8 mouse cellular contexts compared by ENCODE assay signal in the genomic region with DNA sequence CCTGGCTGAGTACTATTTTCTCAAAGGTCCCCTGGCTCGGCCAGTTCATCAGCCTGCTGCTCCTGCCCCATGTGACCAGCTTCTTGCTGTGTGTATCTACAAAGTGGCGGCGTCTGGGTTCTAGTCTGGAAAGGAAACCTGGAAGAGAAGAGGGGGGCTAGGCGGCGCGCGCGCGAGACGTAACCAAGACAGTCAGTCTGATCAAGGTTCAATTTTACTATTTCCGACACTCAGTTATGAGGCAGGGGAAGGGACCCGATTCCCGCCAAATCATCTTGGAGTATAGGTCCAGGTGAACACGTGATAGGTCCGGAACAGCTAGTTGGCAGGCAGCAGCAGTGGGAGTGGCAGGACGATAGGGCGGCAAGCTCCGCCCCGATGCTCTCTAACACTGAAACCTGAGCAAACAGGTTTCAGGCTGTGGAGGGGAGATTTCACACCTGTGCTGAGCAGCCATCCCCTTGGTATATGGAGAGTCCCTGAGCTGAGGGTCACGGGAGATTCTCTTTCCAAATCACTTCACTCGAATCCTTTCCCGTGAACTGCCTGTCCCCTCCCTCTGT. TPM values are rescaled to one million over a fixed set of nuclear protein-coding genes. Genes with fewer than 3 reads are reported as not detected.
A peak's percentile ranks its signal among the peaks of the same experiment; 100 is the strongest.
DNase-seq lines count a peak whose midpoint lies in the region; ATAC-seq and TF ChIP-seq lines count a peak whose summit lies in the region.
"Not testable (repeated sequence)": the region's sequence is repeated elsewhere in the genome, so short reads cannot be mapped to it uniquely, and the experiment has no call there.

No protein-coding gene starts in this region.

- TF ChIP-seq POLR2A in liver, adult 2 months (IDR thresholded peaks at IDR 0.05; ENCODE audit: extremely low read depth, insufficient read depth, low read length): not testable (repeated sequence)

- not testable (repeated sequence) for H3K36me3 ChIP-seq in embryonic facial prominence, embryonic 14.5 days (ENCODE audit: control insufficient read depth, insufficient read depth, low read length); heart, embryonic 11.5 days (ENCODE audit: control insufficient read depth, insufficient read depth, low read length); hindbrain, embryonic 16.5 days (ENCODE audit: control insufficient read depth, insufficient read depth, low read length); kidney, embryonic 15.5 days; liver, adult 2 months (ENCODE audit: control insufficient read depth, insufficient read depth, low read length); neural tube, embryonic 13.5 days

- WGBS in embryonic facial prominence, embryonic 14.5 days: 9% methylated on average over 19 of the region's 22 CpGs
- WGBS in heart, embryonic 11.5 days (ENCODE audit: insufficient replicate concordance): 5% methylated on average over 22 of the region's 22 CpGs
- 18% methylated on average over 22 of the region's 22 CpGs for WGBS in hindbrain, embryonic 16.5 days
- 13% methylated on average over 22 of the region's 22 CpGs for WGBS in kidney, embryonic 15.5 days
- 7% methylated on average over 22 of the region's 22 CpGs for WGBS in liver, adult 2 months
- whole genome bisulfite sequencing in neural tube, embryonic 13.5 days: 18% methylated on average over 22 of the region's 22 CpGs

- H3K9ac ChIP-seq in embryonic facial prominence, embryonic 14.5 days (ENCODE audit: low read depth, low read length): 0 out of 2 replicates have a peak overlapping the region, but pooled peaks have one; percentile 11
- peak overlapping the region; percentile 39; the same call in 1 of the 2 replicates for H3K9ac ChIP-seq in heart, embryonic 11.5 days (ENCODE audit: low read depth, low read length)
- peak overlapping the region; percentile 4; the same call in 1 of the 2 replicates for H3K9ac ChIP-seq in hindbrain, embryonic 16.5 days (ENCODE audit: low read depth, low read length)
- H3K9ac ChIP-seq in kidney, embryonic 15.5 days: 0 out of 2 replicates have a peak overlapping the region, but pooled peaks have one; percentile 15
- H3K9ac ChIP-seq in liver, adult 2 months (ENCODE audit: low read depth, low read length); neural tube, embryonic 13.5 days: not testable (repeated sequence)

- not testable (repeated sequence) for TF ChIP-seq CTCF in liver, adult 2 months (IDR thresholded peaks at IDR 0.05; ENCODE audit: low read depth, low read length)

- H3K79me2 ChIP-seq in liver, adult 2 months (ENCODE audit: control insufficient read depth, insufficient read depth, low read length): not testable (repeated sequence)

- peak overlapping the region; percentile 18; the same call in 1 of the 2 replicates for H3K4me3 ChIP-seq in embryonic facial prominence, embryonic 14.5 days (ENCODE audit: low read depth, low read length)
- H3K4me3 ChIP-seq in heart, embryonic 11.5 days (ENCODE audit: low read depth, low read length): peak overlapping the region; percentile 21
- peak overlapping the region; percentile 29 for H3K4me3 ChIP-seq in hindbrain, embryonic 16.5 days (ENCODE audit: low read length)
- H3K4me3 ChIP-seq in kidney, embryonic 15.5 days (replicated peaks): peak overlapping the region; percentile 29
- not testable (repeated sequence) for H3K4me3 ChIP-seq in liver, adult 2 months (ENCODE audit: insufficient read depth, low read depth, low read length)
- peak overlapping the region; percentile 9; the same call in 1 of the 2 replicates for H3K4me3 ChIP-seq in neural tube, embryonic 13.5 days

- ATAC-seq in CD4-positive, CD25-positive, alpha-beta regulatory T cell, adult 4 months: peak; percentile 54
- peak; percentile 74 for ATAC-seq in embryonic facial prominence, embryonic 14.5 days (ENCODE audit: low read depth)
- not testable (repeated sequence) for ATAC-seq in heart, embryonic 11.5 days (replicated peaks; ENCODE audit: insufficient number of reproducible peaks, low FRiP score, low TSS enrichment); neural tube, embryonic 13.5 days (ENCODE audit: low read depth)
- peak; percentile 50 for ATAC-seq in hindbrain, embryonic 16.5 days
- ATAC-seq in kidney, embryonic 15.5 days (replicated peaks; ENCODE audit: low FRiP score): peak; percentile 78; the same call in 1 of the 2 replicates

- H3K4me2 ChIP-seq in embryonic facial prominence, embryonic 14.5 days (ENCODE audit: low read depth, low read length): peak overlapping the region; percentile 50
- peak overlapping the region; percentile 56 for H3K4me2 ChIP-seq in heart, embryonic 11.5 days
- peak overlapping the region; percentile 46 for H3K4me2 ChIP-seq in hindbrain, embryonic 16.5 days (ENCODE audit: low read length)
- peak overlapping the region; percentile 62 for H3K4me2 ChIP-seq in kidney, embryonic 15.5 days
- peak overlapping the region; percentile 46 for H3K4me2 ChIP-seq in neural tube, embryonic 13.5 days

- not testable (repeated sequence) for H3K9me3 ChIP-seq in embryonic facial prominence, embryonic 14.5 days (ENCODE audit: control insufficient read depth, low read length); heart, embryonic 11.5 days (replicated peaks; ENCODE audit: control insufficient read depth, low read length); hindbrain, embryonic 16.5 days (ENCODE audit: control insufficient read depth, low read length); kidney, embryonic 15.5 days (replicated peaks); neural tube, embryonic 13.5 days

- not testable (repeated sequence) for H3K27me3 ChIP-seq in embryonic facial prominence, embryonic 14.5 days (replicated peaks; ENCODE audit: control insufficient read depth, insufficient read depth, low read length); heart, embryonic 11.5 days (ENCODE audit: control insufficient read depth, insufficient read depth, low read length); hindbrain, embryonic 16.5 days (replicated peaks; ENCODE audit: control insufficient read depth, insufficient read depth, low read length); kidney, embryonic 15.5 days; liver, adult 2 months (ENCODE audit: control insufficient read depth, insufficient read depth, low read length)
- peaks cover 16% of the 10 kb centered on the region for H3K27me3 ChIP-seq in neural tube, embryonic 13.5 days

- not testable (repeated sequence) for H3K27ac ChIP-seq in embryonic facial prominence, embryonic 14.5 days (replicated peaks; ENCODE audit: low read depth, low read length); heart, embryonic 11.5 days (ENCODE audit: low read depth, low read length); hindbrain, embryonic 16.5 days (ENCODE audit: low read depth, low read length); kidney, embryonic 15.5 days; liver, adult 2 months (replicated peaks; ENCODE audit: insufficient read depth, low read depth, low read length); neural tube, embryonic 13.5 days (replicated peaks)

- DNase-seq in embryonic facial prominence, embryonic 14.5 days (ENCODE audit: low spot score): peak; percentile 59
- peak; percentile 54 for DNase-seq in liver, adult 2 months (ENCODE audit: extremely low read depth, low read depth, low spot score)
- peak; percentile 44 for DNase-seq in lung, postnatal 25 days (ENCODE audit: low spot score)

- H3K4me1 ChIP-seq in embryonic facial prominence, embryonic 14.5 days (ENCODE audit: control insufficient read depth, insufficient read depth, low read length); hindbrain, embryonic 16.5 days (ENCODE audit: control insufficient read depth, insufficient read depth, low read depth, low read length); kidney, embryonic 15.5 days; liver, adult 2 months (ENCODE audit: control insufficient read depth, insufficient read depth, low read length); neural tube, embryonic 13.5 days (replicated peaks): not testable (repeated sequence)
- H3K4me1 ChIP-seq in heart, embryonic 11.5 days (ENCODE audit: control insufficient read depth, insufficient read depth, low read length): peaks cover 21% of the 10 kb centered on the region

RNA-seq across cellular contexts. Expression of gene Mdfi, which starts 17.4 kb away (rescaled TPM):
- polyA plus RNA-seq in CD4-positive, CD25-positive, alpha-beta regulatory T cell, adult 4 months (2017; shearing (Covaris generic)): not detected
- 54.5 and 64.6 TPM in 2 replicates for polyA plus RNA-seq in embryonic facial prominence, embryonic 14.5 days (2014; fragmentation: Nextera tagmentation; extraction: Ambion mirVana)
- 28.2 and 34.6 TPM in 2 replicates for polyA plus RNA-seq in heart, embryonic 11.5 days (2014; fragmentation: Nextera tagmentation; extraction: Ambion mirVana)
- 2.7 and 3.9 TPM in 2 replicates for polyA plus RNA-seq in hindbrain, embryonic 16.5 days (2015; fragmentation: Nextera tagmentation; extraction: Ambion mirVana)
- polyA plus RNA-seq in kidney, embryonic 15.5 days (2015; fragmentation: Nextera tagmentation; extraction: Ambion mirVana): 7.7 and 12.6 TPM in 2 replicates
- total RNA-seq in liver, adult 2 months (2014; rRNA removed): 0.65 and 0.67 TPM in 2 replicates
- 1.8 and 2.9 TPM in 2 replicates for polyA plus RNA-seq in liver, adult 2 months (2012; rRNA removed)
- 3.6 and 4.7 TPM in 2 replicates for polyA plus RNA-seq in neural tube, embryonic 13.5 days (2015; fragmentation: Nextera tagmentation; extraction: Ambion mirVana)
